Mouse (Mus musculus) liver, postnatal 0 days (tissue): Measurements from ENCODE around the gene Zfp629. TPM values are rescaled to one million over a fixed set of nuclear protein-coding genes. Genes with fewer than 3 reads are reported as not detected.

ENCODE experiments used
- ATAC-seq: fragments of 200-750 bp; cut with Nextera tagmentation; 2 replicates; pipeline ENCODE4 v1.8.0; 2017; ENCODE audit warnings: mild to moderate bottlenecking, moderate library complexity
- DNase-seq: peaks from one replicate; pipeline ENCODE4 v3.0.0-alpha.2; 2016
- H3K27ac ChIP-seq: fragments of 300-500 bp; sonication (generic); 2 replicates; pipeline ENCODE4 v1.5.1; 2014; ENCODE audit warnings: antibody characterized with exemption, moderate library complexity, mild to moderate bottlenecking, low read depth
- H3K27me3 ChIP-seq: fragments of 300-500 bp; sonication (generic); 2 replicates; pipeline ENCODE4 v1.6.1; 2014; ENCODE audit warnings: low read length, control low read depth, mixed read lengths; ENCODE audit not compliant: insufficient read depth
- H3K36me3 ChIP-seq: fragments of 300-500 bp; sonication (generic); replicated peaks from 2 replicates; pipeline ENCODE4 v1.6.1; 2014; ENCODE audit warnings: mild to moderate bottlenecking, control low read depth, low read length, moderate library complexity, mixed read lengths; ENCODE audit not compliant: insufficient read depth
- H3K4me1 ChIP-seq: fragments of 300-500 bp; sonication (generic); 2 replicates; pipeline ENCODE4 v1.6.1; 2014; ENCODE audit warnings: antibody characterized with exemption, mild to moderate bottlenecking, control low read depth; ENCODE audit not compliant: insufficient read depth
- H3K4me2 ChIP-seq: fragments of 300-500 bp; sonication (generic); 2 replicates; pipeline ENCODE4 v1.6.1; 2014; ENCODE audit warnings: low read depth, mild to moderate bottlenecking, low read length, moderate library complexity, mixed read lengths
- H3K4me3 ChIP-seq: fragments of 300-500 bp; sonication (generic); 2 replicates; pipeline ENCODE4 v1.5.1; 2014; ENCODE audit warnings: low read depth, low read length
- H3K9ac ChIP-seq: fragments of 300-500 bp; sonication (generic); replicated peaks from 2 replicates; pipeline ENCODE4 v1.6.1; 2014; ENCODE audit warnings: mild to moderate bottlenecking, moderate library complexity
- H3K9me3 ChIP-seq: fragments of 300-500 bp; sonication (generic); 2 replicates; pipeline ENCODE4 v1.6.1; 2016; ENCODE audit warnings: mild to moderate bottlenecking, control low read depth, low read length, mixed read lengths
- CTCF ChIP-seq: sonication (generic); IDR thresholded peaks from 2 replicates; pipeline ENCODE4 v1.5.1; 2016; ENCODE audit warnings: antibody characterized with exemption, low read depth
- EP300 ChIP-seq: IDR thresholded peaks from 2 replicates; pipeline ENCODE4 v1.6.1; 2016; ENCODE audit warnings: antibody characterized with exemption, low read depth, mild to moderate bottlenecking
- WGBS: fragments of 180-500 bp; shearing (Covaris S2); extraction: QIAGEN DNeasy Blood & Tissue Kit; methylation state at CpG from one replicate; pipeline ENCODE4 v1.1.7; 2014; ENCODE audit not compliant: insufficient replicate concordance; 5-methylcytosine and 5-hydroxymethylcytosine counted together
- polyA plus RNA-seq: library from polyadenylated mRNA; unstranded; fragments of >200 nt; fragmentation: Nextera tagmentation; extraction: Ambion mirVana; gene quantifications from 2 replicates; pipeline ENCODE4 v1.2.1, GENCODE M21; 2015

The Zfp629 gene
- polyA plus RNA-seq, 1 experiment from 2014 or later = 2.0 TPM

DNA sequence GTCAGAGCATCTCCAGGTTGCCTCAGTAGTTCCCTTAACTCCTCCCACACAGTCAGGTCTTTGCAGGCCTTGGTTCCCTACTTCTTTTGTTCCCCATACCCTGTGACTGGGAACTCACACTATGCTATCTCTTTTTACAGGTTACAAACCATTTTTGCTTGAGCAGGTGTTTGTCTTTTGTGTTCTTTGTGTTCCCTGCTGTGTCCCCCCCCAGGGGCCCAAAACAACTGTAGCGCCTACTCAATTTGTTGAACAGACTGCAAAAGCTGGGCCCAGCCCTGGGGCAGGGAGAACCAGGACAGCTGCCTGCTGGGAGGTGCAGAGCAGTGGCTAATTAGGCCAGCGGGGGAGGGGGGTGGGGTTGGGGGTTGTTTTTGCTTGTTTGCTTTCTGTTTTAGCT is 2.4 kb upstream of the Zfp629 start:
- 91% methylated on average over 2 of the region's 2 CpGs for WGBS
- Histone ChIP-seq H3K27me3 (no peaks in the 10 kb centered on the region), H3K36me3 (no peaks in the 10 kb centered on the region), H3K27ac (no peak overlapping the region), H3K4me3 (no peak overlapping the region), H3K4me1 (peaks cover 10% of the 10 kb centered on the region), H3K9ac (no peak overlapping the region), H3K9me3 (no peaks in the 10 kb centered on the region), H3K4me2 (no peak overlapping the region)
- TF ChIP-seq EP300 (no peak), CTCF (no peak)
- ATAC-seq (no peak), DNase-seq (no peak)

DNA sequence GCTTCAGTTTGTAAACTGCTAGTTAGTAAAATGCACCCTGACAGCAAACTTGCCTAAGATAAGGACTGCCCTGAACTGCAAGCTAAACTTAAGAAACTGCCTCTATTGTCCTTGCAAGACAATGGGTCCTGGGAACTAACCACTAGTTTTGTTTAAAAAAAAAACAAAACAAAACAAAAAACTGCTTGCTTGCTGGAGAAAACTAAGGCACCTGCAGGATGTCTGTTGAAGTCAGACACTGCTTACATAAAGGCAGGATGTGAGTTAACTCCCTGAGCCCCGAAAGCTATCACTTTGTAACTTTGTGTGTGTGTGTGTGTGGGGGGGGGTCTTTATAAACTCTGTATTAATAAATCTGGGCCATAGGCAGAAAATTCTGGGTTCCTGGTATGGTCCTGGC is 1.3 kb upstream of the Zfp629 start:
- peaks cover 10% of the 10 kb centered on the region for H3K4me1 ChIP-seq

DNA sequence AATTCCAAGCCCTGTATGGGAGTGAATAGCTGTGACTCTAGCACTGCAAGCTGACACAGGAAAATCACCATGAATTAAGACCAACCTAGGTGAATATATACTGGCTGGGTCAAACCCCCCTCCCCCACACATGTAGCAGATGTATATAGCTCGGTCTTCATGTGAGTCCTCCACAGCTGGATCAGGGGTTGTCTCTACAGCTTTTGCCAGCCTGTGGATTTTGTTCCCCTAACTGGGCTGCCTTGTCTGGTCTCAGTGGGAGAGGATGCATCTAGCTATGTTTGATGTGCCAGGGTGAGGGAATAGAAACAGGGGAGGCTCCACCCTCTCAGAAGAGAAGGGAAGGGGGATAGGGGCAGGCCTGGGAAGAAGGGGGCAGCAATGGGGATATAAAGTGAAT is 739 bp upstream of the Zfp629 start:
- no peak overlapping the region for H3K4me3 ChIP-seq
- H3K27ac ChIP-seq = no peak overlapping the region
- no peak for TF ChIP-seq EP300
- TF ChIP-seq CTCF = no peak
- peaks cover 10% of the 10 kb centered on the region for H3K4me1 ChIP-seq
- H3K36me3 ChIP-seq = peaks cover 12% of the 10 kb centered on the region
- 54% methylated on average over 1 of the region's 1 CpGs for WGBS
- no peaks in the 10 kb centered on the region for H3K9me3 ChIP-seq
- ATAC-seq = no peak
- DNase-seq = no peak
- no peak overlapping the region for H3K4me2 ChIP-seq
- H3K27me3 ChIP-seq = no peaks in the 10 kb centered on the region
- no peak overlapping the region for H3K9ac ChIP-seq

More for the DNA sequence above, 1.3 kb upstream of the Zfp629 start:
- whole genome bisulfite sequencing = 73% methylated on average over 1 of the region's 1 CpGs
- no peak overlapping the region for H3K27ac ChIP-seq
- no peak overlapping the region for H3K9ac ChIP-seq
- no peak overlapping the region for H3K4me3 ChIP-seq
- peaks cover 6% of the 10 kb centered on the region for H3K36me3 ChIP-seq
- ATAC-seq = no peak
- H3K4me2 ChIP-seq = no peak overlapping the region
- TF ChIP-seq CTCF (no peak), EP300 (no peak)
- no peak for DNase-seq
- no peaks in the 10 kb centered on the region for H3K27me3 ChIP-seq
- H3K9me3 ChIP-seq = no peaks in the 10 kb centered on the region

- H3K27ac ChIP-seq = peak overlapping the region; percentile 96
- 0% methylated on average over 24 of the region's 44 CpGs for WGBS
These were observed 1.1 kb downstream of the Zfp629 start for GRCm38 (mm10) chr7:127614511-127614890.

DNA sequence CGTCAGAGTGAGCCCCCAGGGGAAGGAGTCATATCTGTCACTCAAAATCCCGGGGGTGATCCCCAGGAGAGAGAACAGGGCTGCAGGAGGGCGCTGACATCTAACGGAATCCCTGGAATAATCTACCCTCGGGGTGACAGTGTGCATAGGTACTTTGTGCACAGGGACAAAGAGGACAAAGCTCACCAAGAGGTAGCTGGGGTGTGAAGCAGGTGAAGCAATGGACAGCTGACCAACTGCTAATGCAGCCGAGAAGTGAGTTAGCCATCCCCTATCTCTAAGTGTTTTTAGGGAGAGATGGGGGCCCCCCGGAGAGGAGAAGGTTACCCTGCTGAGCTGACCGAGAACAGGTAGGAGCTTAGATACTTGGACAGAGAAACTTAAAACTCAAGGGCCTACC is 1.5 kb downstream of the Zfp629 start:
- Histone ChIP-seq H3K4me1 (peaks cover 10% of the 10 kb centered on the region), H3K27ac (peak overlapping the region; percentile 96), H3K4me2 (peak overlapping the region; percentile 78), H3K9ac (peak overlapping the region; percentile 96), H3K4me3 (peak overlapping the region; percentile 97), H3K27me3 (no peaks in the 10 kb centered on the region), H3K9me3 (no peaks in the 10 kb centered on the region), H3K36me3 (peaks cover 21% of the 10 kb centered on the region)
- DNase-seq (no peak), ATAC-seq (peak; percentile 45)
- WGBS = 35% methylated on average over 8 of the region's 8 CpGs
- no peak for TF ChIP-seq EP300
- TF ChIP-seq CTCF = no peak

More at GRCm38 (mm10) chr7:127614511-127614890, 1.1 kb downstream of the Zfp629 start:
- Histone ChIP-seq H3K9ac (peak overlapping the region; percentile 96), H3K4me1 (peaks cover 10% of the 10 kb centered on the region), H3K27me3 (no peaks in the 10 kb centered on the region), H3K4me3 (peak overlapping the region; percentile 97), H3K4me2 (peak overlapping the region; percentile 78), H3K9me3 (no peaks in the 10 kb centered on the region), H3K36me3 (peaks cover 19% of the 10 kb centered on the region)
- DNase-seq (peak; percentile 70), ATAC-seq (peak; percentile 75)
- no peak for TF ChIP-seq EP300
- TF ChIP-seq CTCF = no peak

DNA sequence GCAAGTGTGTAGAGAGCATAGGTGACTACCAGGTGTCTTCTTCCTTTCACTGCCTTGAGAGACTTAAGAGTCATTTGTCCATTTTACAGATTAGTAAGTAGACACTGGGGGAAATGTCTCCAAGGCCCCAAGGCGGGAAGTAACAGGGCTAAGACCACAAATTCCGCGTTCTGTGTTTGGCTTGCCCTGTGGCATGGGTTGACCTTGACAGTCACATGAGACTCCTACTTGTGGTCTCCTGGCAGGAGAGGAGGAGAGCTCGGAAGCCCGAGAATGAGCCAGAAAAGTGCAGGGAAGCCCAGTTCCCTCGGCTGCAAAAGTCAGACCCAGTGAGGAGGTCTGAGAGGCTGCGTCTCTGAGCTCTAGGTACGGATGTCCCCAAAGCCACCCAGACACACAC is 2.1 kb downstream of the Zfp629 start:
- no peak overlapping the region for H3K9ac ChIP-seq
- no peaks in the 10 kb centered on the region for H3K27me3 ChIP-seq
- no peaks in the 10 kb centered on the region for H3K9me3 ChIP-seq
- 83% methylated on average over 8 of the region's 8 CpGs for WGBS
- no peak overlapping the region for H3K27ac ChIP-seq
- H3K4me1 ChIP-seq = peaks cover 10% of the 10 kb centered on the region
- H3K4me2 ChIP-seq = peak overlapping the region; percentile 78; the same call in 1 of the 2 replicates
- H3K36me3 ChIP-seq = peaks cover 27% of the 10 kb centered on the region
- no peak overlapping the region for H3K4me3 ChIP-seq
- DNase-seq (no peak), ATAC-seq (no peak)
- no peak for TF ChIP-seq EP300
- no peak for TF ChIP-seq CTCF

GRCm38 (mm10) chr7:127611561-127611960 is 4.0 kb downstream of the Zfp629 start:
- H3K27ac ChIP-seq = no peak overlapping the region
- DNase-seq (no peak), ATAC-seq (no peak)
- H3K4me2 ChIP-seq = no peak overlapping the region
- peaks cover 33% of the 10 kb centered on the region for H3K36me3 ChIP-seq
- peaks cover 10% of the 10 kb centered on the region for H3K4me1 ChIP-seq
- 96% methylated on average over 26 of the region's 26 CpGs for WGBS
- TF ChIP-seq CTCF = no peak
- no peaks in the 10 kb centered on the region for H3K27me3 ChIP-seq
- no peak overlapping the region for H3K9ac ChIP-seq
- no peaks in the 10 kb centered on the region for H3K9me3 ChIP-seq
- H3K4me3 ChIP-seq = no peak overlapping the region
